Mouse (Mus musculus): ENCODE data around the gene Bloc1s5.

GRCm38 (mm10) chr13:38596461-38596860 lies 38.4 kb downstream of the Bloc1s5 start:
- TF ChIP-seq CTCF (IDR thresholded peaks at IDR 0.05; ENCODE audit: low read depth, low read length) (no peak), POLR2A (IDR thresholded peaks at IDR 0.05; ENCODE audit: extremely low read depth, insufficient read depth, low read length) (no peak)
